Mouse (Mus musculus) 416B (cell line): Measurements from ENCODE around the gene Gm37419.

Source experiments
- DNase-seq: peaks from one replicate; pipeline ENCODE4 v3.0.0; 2011; ENCODE audit warnings: low read depth

Gm37419 gene

DNA sequence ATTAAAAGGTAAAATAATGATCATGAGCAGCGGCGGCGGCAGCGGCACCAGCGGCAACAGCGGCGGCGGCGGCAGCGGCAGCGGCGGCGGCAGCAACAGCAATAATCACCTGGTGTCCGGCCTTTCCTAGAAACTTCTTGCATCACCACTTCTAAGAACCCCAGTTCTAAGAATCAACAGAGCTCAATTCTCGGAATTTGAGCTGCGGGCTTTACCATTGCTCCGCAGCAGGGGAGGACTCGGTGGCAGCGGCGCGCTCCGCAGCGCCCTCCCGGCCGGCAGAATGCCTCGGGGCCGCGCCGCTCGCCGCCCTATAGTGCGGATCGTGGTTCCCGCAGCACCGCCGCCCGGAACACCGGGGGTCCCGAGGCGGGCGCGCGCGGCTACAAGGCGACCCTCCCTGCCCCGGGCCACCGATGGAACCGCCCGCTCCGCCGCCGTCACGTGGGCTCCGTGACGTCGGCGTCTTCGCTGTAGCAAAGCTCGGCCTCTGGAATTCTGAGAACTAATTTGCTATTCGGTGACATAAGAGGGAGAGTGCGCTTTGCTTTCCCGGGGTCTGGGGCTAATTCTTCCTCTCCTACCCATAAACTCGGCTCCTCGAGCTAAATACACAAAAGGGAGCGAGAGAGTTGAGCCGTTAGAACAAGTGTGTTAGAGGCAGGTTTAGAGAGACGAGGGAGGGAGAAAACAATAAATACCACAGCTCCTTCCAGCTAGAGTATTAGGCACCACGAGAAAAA, at the start of gene Gm37419, which contains the start of gene Bcl6:
Gm37419 (plus strand) TSS at position 17 of the 743 bp plus-strand sequence.
Bcl6 (minus strand) TSS at position 387 of the 743 bp plus-strand sequence.
- peak; percentile 92 for DNase-seq

DNA sequence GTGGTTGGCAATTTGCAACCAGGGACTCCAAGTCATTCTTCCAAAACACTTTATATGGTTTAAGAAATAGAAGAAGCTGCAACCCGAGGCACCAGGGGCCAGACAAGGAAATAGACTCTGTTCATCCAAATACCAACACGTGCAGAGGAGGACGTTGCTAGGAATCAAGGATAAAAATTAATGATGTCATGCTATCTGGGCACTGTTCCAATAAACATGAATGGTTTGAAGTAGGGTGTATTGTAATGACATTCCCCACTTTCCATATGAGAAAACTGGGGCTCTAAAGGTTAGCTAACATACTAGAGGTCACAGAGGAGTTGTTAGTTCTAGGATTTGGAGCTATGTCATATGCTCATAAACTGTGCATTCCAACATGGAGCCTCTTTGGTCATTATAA, 43.5 kb upstream of the Gm37419 start:
- no peak for DNase-seq

DNA sequence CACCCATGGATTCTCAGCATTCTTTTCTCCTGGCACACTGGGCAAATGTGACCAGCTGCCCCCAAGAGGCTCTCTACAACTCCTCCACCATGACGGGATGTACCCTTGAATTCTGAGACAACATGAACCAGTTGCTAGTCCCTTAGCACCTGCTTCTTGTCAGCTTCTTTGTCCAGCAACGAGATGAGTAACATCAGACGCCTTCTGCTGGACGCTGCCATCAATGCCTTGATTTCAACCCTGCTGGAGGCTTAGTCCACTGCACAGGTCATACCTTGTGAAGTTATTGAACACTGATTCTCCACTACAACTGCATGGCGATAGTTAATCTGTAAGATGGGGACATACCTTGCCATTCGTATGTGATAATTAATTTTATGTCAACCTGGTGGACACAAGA, 40.6 kb upstream of the Gm37419 start:
- no peak for DNase-seq

DNA sequence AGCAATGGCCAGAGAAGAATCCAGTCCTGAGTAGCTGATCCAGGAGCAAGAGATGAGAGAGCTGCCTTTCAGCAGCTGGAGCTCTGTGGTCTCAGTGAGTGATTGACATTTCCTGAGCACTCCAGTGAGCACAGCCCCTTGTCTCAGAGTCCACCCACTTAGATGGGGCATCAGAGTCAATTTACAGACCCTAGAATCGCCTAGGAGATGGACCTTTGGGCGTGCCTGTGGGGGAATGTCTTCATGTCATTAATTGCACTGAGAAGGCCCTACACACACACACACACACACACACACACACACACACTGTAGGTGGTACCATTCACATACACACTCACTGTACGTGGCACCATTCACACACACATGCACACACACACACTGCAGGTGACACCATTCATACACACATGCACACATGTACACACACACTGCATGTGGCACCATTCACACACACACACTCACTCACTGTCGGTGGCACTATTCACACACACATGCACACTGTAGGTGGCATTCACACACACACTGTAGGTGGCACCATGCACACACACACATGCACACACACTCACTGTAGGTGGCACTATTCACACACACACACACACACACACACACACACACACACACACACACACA, 36.1 kb upstream of the Gm37419 start:
- DNase-seq = no peak

DNA sequence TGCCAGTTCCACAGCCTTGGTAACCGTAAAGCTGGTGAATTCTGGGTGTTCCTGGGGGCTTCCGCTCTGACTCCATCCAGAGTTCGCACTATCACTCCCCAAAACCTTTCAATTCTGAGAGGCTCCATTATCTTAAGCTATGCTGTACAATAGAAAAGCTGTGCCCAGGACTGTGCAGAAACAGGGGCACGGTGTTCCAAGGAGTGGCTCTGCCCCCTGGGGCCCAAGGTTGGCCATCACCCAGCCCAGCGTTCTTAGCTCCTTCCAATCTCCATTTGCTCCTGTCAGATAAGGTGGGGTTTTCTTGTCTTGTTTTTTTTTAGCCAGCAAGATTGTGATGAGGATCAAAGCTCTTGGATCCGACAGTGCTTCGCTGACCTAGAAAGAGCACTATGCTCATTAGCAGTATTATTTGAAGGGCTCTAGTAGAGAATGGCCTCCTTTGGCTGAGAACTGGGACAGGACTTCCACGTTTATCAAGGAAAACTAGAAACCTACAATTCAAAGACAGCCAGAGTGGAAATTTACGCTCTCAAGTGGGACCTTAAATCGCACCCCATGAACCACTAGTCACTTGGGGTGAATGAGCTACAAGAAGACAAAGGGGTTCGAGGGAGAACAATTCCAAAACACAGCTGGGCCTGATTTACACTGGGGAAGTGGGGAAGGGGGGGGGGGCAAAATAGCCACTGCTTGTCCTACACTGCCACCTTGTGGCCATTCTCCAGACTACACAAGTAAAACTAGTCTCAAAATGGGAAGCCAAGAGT, 34.9 kb upstream of the Gm37419 start:
- peak; percentile 54 for DNase-seq

DNA sequence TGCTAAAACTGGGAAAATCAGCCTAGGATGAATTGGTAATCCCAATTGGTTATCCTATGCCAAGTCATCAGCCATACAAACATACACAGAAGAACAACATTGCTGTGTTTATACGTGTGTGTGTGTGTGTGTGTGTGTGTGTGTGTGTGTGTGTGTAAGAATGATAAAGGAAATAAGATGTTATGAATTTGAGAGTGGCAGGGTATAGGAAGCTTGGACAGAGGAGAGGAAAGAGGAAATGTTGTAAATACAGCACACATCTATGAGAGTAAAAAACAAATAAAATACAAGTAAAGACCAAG, 34.4 kb upstream of the Gm37419 start:
- DNase-seq = no peak

DNA sequence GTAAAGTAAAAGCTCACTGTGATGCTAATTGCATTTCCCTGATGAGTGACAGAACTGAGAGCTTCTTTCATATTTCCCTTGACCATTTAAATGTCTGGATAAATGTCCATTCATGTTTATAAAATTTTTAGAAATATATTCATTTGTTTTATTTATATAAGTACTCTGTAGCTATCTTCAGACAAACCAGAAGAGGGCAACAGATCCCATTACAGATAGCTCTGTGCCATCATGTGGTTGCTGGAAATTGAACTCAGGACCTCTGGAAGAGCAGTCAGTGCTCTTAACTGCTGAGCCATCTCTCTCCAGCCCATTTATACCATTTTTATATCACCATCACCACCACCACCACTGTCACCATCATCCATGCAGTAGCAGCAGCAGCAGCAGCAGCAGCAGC, 29.3 kb upstream of the Gm37419 start:
- DNase-seq = no peak

DNA sequence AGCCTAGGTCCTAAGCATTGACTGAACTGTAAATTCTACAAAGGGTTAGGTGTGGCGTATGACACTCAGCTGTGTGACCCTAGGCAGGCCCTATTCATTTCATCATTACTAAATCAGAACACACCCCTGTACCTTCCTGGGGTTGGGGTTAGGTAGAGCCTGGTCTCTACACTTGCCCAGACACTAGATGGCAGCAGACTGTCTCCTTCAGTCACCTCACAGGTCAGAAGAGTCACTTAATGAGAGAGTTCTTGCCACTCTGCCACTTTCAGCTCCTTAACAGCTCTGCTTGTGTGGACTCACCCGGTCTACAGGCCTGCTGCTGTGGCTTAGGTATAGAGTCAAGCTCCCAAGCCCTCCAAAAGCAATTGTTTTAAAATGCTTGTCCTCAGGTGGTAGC, 25.9 kb upstream of the Gm37419 start:
- DNase-seq = peak; percentile 67

DNA sequence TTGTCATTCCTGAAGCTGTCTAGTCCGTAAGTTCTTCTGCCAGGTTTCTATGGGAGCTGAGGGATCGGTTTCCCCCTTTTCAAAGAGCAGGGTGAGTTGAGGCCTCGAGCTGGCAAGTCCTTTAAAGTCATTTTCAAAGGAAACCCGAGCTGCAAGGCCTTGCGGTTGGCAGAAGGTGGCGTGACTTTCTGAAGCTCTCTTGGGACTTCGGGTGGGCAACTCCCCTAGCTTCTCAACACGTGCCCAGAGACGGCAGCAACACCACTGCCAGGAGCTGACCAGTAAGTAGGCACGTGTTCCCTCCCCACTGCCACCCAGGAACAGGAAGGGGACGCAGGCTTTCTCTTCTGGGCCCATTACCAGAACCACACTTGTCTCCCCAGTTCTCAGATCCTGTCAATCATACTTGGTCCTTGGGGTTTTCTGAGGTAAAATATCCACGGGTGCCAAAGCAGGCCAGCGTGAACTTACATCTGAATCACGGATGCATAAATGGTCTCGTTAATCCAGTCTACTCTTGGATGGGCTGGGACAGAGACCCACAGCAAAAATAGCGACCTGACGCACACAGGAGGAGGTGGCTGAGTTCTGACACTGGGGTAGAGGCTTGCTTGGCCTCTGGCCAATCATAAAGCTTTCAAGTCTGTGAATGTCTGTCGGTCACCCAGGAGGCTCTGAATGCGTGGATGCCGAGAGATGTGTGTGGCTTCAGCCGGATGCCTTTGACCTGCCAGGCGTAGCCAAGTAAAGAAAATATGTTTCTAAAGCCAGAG, 24.2 kb upstream of the Gm37419 start:
- DNase-seq = no peak

DNA sequence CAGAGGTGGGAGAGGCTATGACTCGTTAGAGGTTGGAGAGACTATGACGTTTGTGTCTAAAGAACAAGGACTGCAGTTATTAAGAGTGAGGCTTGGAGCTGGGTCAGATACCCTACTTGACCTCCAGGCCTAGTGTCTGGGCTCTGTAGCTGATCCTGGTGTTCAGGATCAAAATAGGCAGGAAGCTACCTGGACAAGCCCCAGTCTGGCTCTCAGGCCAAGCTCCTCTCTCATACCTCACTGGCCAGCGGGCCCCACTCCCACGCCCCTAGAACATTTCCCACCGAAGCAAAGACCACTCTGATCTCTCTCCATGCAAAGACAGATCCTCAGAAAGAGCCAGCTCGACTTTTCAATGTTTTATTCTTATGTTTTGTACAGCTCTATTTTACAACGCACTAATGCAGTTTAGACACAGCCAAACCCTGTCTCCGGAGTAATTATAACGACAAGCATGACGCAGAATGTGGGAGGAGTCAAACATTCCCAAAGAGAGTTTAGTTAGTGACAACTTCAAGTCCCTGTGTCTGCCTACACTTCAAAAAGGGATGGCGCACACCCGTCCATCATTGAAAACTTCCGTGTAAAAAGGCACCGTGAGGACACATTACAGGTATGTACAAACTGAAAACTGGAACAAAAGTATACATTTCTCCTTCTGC, 23.4 kb upstream of the Gm37419 start:
- DNase-seq = no peak

DNA sequence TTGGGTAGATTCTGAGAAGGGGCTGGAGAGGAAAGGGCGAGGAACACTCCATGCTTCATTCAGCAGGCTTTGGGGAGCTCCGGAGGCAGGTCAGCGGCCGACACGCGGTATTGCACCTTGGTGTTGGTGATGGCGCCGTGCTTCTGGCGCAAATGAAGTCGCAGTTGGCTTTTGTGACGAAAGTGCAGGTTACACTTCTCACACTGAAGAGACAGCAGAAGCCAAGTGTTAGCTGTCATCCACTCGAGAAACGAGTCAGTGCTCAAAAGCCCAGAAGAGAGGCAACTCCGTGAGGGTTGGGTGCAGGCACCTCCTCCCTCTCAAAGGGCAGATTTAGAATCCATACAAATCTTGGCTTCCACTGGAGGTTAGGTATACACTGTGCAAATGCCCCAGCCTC, 22.2 kb upstream of the Gm37419 start:
- no peak for DNase-seq

DNA sequence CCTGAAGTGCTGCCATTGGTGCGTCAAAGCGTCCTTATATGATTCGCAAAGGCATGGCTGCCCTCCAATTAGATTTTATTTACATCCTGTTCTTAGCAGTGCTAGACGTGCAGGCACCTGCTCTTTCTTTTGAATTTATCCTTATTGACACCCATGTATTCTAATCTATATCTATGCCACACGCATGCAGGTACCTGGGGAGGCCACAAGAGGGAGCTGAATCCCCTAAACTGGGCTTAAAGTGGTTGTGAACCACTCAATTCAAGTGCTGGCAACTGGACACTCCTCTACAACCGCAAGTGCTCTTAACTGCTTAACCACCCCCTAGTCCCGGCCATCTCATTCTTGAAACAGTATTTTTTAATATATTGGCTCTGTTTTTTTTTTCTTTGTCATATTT, 21.0 kb upstream of the Gm37419 start:
- DNase-seq = peak; percentile 48

DNA sequence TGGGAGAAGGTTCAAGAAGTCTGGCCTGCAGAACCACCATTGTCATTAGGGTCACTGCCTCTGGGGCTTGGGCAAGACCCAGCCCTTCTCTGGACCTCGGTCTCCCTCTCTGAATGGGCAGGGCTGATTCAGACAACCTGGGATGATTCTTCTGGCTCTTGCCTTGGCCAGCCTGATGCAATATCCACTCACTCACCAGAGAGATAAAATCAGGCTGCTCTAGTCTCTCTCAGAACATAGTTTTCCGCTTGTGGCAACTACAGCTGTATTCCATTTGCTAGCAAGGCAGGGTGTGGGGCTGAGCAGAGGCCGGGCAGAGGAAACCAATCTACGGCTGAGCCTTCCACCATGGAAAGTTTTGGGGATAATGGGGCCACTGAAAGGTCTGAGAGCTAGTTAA, 19.4 kb upstream of the Gm37419 start:
- peak; percentile 69 for DNase-seq

DNA sequence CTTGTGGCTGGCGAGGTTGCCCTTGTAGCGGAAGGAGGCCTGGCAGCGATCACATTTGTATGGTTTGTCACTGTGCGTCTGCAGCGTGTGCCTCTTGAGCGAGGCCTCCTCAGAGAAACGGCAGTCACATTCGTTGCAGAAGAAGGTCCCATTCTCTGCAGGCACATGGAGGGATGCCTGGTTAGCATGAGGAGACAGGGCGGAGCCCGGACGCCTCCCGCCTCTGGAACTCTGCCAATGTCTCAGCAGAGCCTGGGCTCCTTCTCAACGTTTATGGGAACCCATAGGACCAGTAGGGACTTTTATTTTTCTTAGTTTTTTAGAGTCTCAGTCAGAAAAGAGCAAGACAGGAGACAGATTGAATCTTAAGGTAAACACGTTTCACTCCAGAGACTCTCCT, 18.4 kb upstream of the Gm37419 start:
- no peak for DNase-seq

DNA sequence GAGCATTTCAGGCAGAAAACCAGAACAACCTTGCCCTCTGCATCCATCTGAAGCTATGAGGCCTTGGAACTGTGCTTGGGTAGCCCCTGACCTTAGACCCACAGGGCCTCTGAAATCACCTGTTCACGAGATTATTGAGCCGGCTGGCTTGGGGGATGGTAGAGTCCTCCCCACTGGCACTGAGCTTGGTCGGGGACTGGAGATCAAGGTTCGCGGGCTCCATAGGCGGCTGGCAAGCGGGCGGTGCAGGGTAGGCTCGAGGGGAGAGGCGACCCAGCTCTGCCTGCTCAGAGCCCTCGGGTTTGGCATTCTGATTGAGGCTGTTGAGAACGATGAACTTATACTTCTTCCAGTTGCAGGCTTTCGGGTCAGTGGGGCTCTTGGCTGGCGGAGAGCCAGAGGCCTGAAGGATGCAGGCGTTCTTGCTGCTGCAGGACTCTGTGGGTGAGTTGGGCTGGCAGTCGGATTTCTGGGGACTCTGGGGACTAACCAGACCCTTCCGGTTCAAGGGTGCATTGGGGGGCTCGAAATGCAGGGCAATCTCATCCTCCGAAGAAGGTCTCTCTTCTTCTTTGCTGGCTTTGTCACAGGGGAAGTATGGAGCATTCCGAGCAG, 16.0 kb upstream of the Gm37419 start:
- DNase-seq = no peak

DNA sequence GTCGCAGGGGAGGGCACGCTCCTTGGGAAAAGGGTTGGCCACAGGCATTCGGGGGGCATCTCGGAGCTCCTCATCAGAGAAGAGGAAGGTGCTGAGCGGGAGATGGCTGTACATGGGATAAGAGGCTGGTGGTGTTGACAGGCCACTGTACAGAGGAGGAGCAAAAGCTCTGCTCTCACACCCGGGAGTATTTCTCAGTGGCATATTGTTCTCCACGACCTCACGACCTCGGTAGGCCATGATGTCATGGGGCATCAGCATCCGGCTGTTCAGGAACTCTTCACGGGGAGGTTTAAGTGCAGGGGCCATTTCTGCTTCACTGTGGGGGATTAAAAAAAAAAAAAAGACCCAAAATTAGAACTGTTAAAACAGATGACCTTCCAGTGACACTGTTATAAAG, 15.4 kb upstream of the Gm37419 start:
- no peak for DNase-seq

DNA sequence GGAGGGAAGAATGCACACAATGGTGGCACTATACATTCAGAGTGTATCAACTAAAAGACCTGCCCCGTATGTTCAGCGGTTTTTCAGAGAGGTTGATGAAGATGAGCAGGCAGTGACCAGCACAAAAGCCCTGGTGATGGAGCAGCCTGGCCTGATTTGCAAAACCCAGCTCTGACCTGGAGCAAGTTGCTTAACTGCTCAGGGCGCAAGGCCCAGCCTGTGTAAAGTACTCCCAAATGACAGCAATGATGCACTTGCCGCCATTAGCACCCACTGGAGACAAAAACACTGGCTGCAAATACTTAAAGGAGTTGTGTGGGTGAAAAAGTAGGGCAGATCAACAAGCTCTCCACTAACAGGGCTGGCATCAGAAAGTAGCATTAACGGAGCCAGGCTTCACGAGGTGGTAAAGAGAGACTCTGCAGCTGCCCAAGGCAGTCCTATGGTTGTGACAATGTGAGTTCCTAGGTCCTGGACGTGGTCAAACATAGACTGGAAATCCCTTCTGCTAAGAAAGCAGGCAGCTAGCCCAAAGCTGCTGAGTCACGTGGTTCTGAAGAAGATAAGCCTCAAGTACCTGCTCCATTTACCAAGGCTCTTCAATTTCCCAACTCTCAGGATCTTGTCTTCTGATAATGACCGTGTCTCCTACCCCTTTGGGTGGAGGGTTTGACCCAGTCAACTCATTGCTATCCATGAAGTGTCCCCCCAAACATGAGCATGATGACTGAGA, 14.5 kb upstream of the Gm37419 start:
- no peak for DNase-seq

DNA sequence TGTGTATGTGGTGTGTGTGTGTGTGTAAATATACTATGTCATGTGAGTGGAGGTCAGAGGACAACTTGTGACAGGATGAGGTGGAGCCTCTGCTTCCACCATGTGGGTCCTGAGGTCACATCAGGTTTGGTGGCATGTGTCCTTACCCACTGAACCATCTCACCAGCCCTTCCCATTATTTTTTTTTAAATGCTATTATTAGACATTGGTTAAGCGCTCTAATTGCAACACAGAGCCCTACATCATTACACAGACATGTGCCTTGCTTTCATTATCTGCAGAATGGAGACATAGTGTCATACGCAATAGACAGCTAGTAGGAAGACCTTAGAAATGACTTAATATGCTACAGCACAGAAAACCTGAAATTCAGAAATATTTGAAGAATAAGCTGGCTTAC, 12.1 kb upstream of the Gm37419 start:
- peak; percentile 62 for DNase-seq

DNA sequence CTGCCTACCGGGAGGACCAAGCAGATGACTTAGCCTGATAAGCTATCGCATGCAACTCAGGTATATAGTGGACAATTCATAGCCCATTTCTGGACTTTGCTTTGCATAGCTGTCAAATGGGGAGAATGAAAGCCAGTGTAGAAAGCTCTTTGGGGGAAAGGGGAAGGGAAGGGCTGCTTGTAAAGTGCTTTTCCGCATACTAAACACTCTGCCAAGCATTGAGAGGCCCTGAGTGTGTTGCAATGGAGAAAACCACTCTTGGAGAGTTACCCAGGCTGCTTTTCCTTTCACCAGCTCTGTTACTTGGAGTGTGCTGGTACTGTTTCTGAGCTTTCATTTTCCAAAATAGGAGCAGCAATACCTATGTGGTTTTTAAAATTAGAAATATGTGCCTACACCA, 10.6 kb upstream of the Gm37419 start:
- no peak for DNase-seq

DNA sequence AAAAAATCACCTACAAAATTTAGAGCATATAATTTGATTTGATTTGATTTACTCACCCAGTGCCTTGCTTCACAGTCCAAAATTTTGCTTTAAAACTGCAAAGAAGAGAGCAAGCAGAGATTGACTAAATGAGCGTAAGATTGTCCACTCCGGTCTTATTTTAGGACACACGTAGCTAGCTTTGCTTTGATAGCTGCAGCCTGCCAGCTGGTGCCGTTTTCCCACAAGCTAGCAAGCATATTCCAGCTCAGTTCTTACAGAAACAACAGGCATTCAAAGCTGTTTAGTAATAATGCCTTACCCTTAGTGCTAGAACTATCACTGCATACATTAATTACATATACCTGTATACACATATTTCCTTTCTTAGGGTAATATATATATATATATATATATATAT, 9.8 kb upstream of the Gm37419 start:
- no peak for DNase-seq

DNA sequence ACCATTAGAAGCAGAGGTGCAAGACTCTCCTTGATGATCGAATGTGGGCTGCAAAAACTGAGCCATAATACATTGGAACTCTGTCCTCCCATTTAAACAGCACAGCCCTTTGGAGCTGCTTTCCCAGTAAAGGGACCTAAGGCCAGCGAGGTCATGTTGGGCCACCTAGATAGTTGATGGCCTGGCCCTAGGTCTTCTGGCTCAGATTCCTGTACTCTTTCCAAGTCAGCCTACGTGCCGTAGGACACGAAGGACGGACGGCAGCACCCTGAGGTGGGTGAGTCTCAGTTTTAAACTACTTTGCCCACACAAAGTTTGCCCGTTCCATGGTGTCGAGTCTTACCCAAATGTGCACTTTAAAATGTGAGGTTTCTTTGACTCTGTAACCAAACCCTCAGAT, 8.8 kb upstream of the Gm37419 start:
- no peak for DNase-seq
